Mouse (Mus musculus) limb, embryonic 15.5 days (tissue): ENCODE measurements around the gene E130308A19Rik. TPM values are rescaled to one million over a fixed set of nuclear protein-coding genes. Genes with fewer than 3 reads are reported as not detected.
A peak's percentile ranks its signal among the peaks of the same experiment; 100 is the strongest.

Experiments used
- ATAC-seq: fragments of 200-750 bp; cut with Nextera tagmentation; 2 replicates; pipeline ENCODE4 v1.8.0; 2017; ENCODE audit warnings: low read depth, moderate TSS enrichment; ENCODE audit not compliant: insufficient number of reproducible peaks, low FRiP score, low TSS enrichment
- H3K27ac ChIP-seq: fragments of 300-500 bp; sonication (generic); 2 replicates; pipeline ENCODE4 v1.5.1; 2015; ENCODE audit warnings: moderate library complexity, mild to moderate bottlenecking, inconsistent platforms
- H3K27me3 ChIP-seq: fragments of 300-500 bp; sonication (generic); 2 replicates; pipeline ENCODE4 v1.6.1; 2015; ENCODE audit warnings: inconsistent platforms
- H3K36me3 ChIP-seq: fragments of 300-500 bp; sonication (generic); 2 replicates; pipeline ENCODE4 v1.6.1; 2015; ENCODE audit warnings: inconsistent platforms
- H3K4me1 ChIP-seq: fragments of 300-500 bp; sonication (generic); 2 replicates; pipeline ENCODE4 v1.6.1; 2015; ENCODE audit warnings: inconsistent platforms
- H3K4me2 ChIP-seq: fragments of 300-500 bp; sonication (generic); 2 replicates; pipeline ENCODE4 v1.6.1; 2015; ENCODE audit warnings: mild to moderate bottlenecking, inconsistent platforms
- H3K4me3 ChIP-seq: fragments of 300-500 bp; sonication (generic); 2 replicates; pipeline ENCODE4 v1.5.1; 2015; ENCODE audit warnings: mild to moderate bottlenecking, inconsistent platforms
- H3K9ac ChIP-seq: fragments of 300-500 bp; sonication (generic); 2 replicates; pipeline ENCODE4 v1.6.1; 2015; ENCODE audit warnings: inconsistent platforms
- H3K9me3 ChIP-seq: fragments of 300-500 bp; sonication (generic); 2 replicates; pipeline ENCODE4 v1.6.1; 2016; ENCODE audit warnings: inconsistent platforms
- WGBS: fragments of 180-500 bp; shearing (Covaris S2); methylation state at CpG from one replicate; pipeline ENCODE4 v1.1.7; 2015; 5-methylcytosine and 5-hydroxymethylcytosine counted together
- polyA plus RNA-seq: library from polyadenylated mRNA; unstranded; fragments of >200 nt; fragmentation: Nextera tagmentation; extraction: Ambion mirVana; gene quantifications from 2 replicates; pipeline ENCODE4 v1.2.1, GENCODE M21; 2015

Gene E130308A19Rik
- polyA plus RNA-seq, 1 experiment from 2014 or later: 16.1 TPM

DNA sequence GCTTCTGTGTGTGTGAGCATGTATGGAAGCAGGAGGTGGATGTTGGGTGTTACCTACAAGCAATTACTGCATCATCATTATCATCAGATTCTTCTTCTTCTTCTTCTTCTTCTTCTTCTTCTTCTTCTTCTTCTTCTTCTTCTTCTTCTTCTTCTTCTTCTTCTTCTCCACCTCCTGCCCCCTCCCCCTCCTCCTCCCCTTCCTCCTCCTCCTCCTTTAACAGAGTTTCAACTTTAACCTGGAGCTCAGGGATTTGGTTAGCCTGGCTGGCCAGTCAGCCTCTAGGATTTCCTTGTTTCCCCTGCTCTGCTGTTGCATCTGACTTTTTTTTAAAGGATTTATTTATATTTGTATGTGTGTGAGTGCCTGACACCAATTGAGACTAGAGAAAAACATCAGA, 175.5 kb downstream of the E130308A19Rik start, which contains the start of gene Inip:
TSS of gene Inip (minus strand) at position 101 of the 400 bp plus-strand sequence.
- H3K4me3 ChIP-seq: no peak within 1 kb of the TSS
- H3K9me3 ChIP-seq: no peaks in the 10 kb centered on the region
- no peak within 1 kb of the TSS for H3K9ac ChIP-seq
- no peak for ATAC-seq
- peaks cover 3% of the 10 kb centered on the region for H3K4me1 ChIP-seq
- H3K27ac ChIP-seq: no peak within 1 kb of the TSS
- no peaks in the 10 kb centered on the region for H3K36me3 ChIP-seq
- no peaks in the 10 kb centered on the region for H3K27me3 ChIP-seq
- H3K4me2 ChIP-seq: no peak within 1 kb of the TSS

DNA sequence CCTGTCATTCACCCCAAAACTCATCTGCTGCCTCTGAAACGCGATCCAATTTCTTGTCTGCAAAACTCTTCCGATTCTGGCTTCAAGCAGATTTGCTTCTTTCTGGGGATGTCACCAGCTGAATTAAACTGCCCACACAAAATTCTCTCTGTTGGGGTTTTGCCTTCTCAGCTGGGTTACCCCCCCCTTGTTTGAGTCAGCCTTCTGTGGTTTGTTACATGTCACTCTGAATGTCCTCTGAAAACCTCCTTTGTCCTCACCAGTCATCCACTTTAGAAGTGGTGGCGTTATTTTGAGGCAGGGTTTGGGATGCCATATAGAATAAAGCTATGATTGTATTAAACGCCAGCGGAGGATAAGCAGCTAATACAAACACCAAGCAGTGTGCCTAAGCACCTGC, 176.1 kb downstream of the E130308A19Rik start:
- no peaks in the 10 kb centered on the region for H3K9me3 ChIP-seq
- 87% methylated on average over 6 of the region's 6 CpGs for WGBS
- no peaks in the 10 kb centered on the region for H3K36me3 ChIP-seq
- peaks cover 9% of the 10 kb centered on the region for H3K4me1 ChIP-seq
- H3K4me2 ChIP-seq: no peak overlapping the region
- no peak overlapping the region for H3K27ac ChIP-seq
- H3K27me3 ChIP-seq: no peaks in the 10 kb centered on the region
- no peak overlapping the region for H3K4me3 ChIP-seq
- ATAC-seq: no peak
- H3K9ac ChIP-seq: no peak overlapping the region

DNA sequence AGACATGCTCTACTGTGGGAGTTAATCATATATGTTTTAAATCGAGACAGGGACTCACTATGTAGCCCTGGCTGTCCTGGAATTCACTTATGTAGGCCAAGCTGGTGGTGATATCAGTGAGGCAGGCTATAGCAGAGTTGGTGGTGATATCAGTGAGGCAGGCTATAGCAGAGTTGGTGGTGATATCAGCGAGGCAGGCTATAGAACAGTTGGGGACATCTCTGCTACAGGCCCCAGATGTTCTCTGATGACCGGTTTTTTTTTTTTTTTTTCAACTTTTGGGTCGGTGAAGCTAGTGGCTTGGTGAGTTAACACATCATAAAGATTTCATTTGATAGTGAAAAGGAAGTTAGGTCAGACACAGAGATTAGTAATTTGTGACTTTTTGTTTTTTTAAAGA, 176.8 kb downstream of the E130308A19Rik start:
- Histone ChIP-seq H3K9me3 (no peaks in the 10 kb centered on the region), H3K9ac (no peak overlapping the region), H3K27me3 (no peaks in the 10 kb centered on the region), H3K4me3 (no peak overlapping the region), H3K36me3 (no peaks in the 10 kb centered on the region), H3K27ac (no peak overlapping the region), H3K4me1 (peaks cover 12% of the 10 kb centered on the region), H3K4me2 (no peak overlapping the region)
- WGBS: 53% methylated on average over 4 of the region's 4 CpGs
- ATAC-seq: no peak

DNA sequence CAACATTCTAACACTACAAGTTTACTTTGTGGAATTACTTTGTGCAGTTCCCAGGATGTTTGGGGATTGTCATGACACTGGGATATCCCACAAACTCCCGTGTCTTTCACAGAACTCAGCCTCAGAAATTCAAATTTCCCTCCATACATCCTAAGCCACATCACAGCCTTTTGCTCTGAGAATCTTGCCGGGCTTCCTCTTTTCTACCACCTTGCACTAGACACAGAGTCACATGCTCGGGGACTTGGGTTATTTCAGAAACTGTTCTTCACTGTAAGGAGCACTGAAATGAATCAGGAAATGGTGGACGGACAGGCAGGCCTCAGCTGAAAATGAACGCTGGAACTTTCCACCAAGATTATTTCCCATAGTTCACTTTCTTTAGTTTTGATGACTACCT, 177.3 kb downstream of the E130308A19Rik start:
- H3K27ac ChIP-seq: no peak overlapping the region
- H3K9ac ChIP-seq: no peak overlapping the region
- peaks cover 13% of the 10 kb centered on the region for H3K4me1 ChIP-seq
- no peaks in the 10 kb centered on the region for H3K36me3 ChIP-seq
- 76% methylated on average over 5 of the region's 5 CpGs for WGBS
- no peaks in the 10 kb centered on the region for H3K9me3 ChIP-seq
- ATAC-seq: no peak
- no peak overlapping the region for H3K4me3 ChIP-seq
- no peak overlapping the region for H3K4me2 ChIP-seq
- no peaks in the 10 kb centered on the region for H3K27me3 ChIP-seq

DNA sequence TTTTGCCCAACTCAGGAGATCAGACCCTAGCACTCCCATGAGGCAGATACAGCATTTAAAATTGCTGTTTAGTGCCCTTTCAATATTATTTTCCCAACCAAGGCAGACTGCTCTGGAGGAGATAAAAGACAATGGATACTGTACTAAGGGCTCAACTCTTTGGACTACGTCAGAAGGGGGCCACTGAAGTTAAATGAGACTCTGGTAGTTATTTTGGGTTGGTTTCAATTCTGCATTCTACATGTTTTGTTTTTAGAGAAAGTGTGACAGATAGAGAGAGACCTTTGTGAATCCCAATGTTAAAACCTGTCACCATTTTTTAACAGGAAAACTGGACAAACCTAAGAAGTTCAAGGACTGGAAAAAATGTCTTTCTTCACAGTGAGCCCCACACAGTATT, 178.7 kb downstream of the E130308A19Rik start:
- H3K36me3 ChIP-seq: no peaks in the 10 kb centered on the region
- H3K4me3 ChIP-seq: peak overlapping the region; percentile 90; the same call in 1 of the 2 replicates
- WGBS: 85% methylated on average over 1 of the region's 1 CpGs
- peak overlapping the region; percentile 93 for H3K4me2 ChIP-seq
- H3K4me1 ChIP-seq: peaks cover 13% of the 10 kb centered on the region
- no peaks in the 10 kb centered on the region for H3K9me3 ChIP-seq
- no peaks in the 10 kb centered on the region for H3K27me3 ChIP-seq
- H3K27ac ChIP-seq: no peak overlapping the region
- no peak overlapping the region for H3K9ac ChIP-seq
- ATAC-seq: no peak

DNA sequence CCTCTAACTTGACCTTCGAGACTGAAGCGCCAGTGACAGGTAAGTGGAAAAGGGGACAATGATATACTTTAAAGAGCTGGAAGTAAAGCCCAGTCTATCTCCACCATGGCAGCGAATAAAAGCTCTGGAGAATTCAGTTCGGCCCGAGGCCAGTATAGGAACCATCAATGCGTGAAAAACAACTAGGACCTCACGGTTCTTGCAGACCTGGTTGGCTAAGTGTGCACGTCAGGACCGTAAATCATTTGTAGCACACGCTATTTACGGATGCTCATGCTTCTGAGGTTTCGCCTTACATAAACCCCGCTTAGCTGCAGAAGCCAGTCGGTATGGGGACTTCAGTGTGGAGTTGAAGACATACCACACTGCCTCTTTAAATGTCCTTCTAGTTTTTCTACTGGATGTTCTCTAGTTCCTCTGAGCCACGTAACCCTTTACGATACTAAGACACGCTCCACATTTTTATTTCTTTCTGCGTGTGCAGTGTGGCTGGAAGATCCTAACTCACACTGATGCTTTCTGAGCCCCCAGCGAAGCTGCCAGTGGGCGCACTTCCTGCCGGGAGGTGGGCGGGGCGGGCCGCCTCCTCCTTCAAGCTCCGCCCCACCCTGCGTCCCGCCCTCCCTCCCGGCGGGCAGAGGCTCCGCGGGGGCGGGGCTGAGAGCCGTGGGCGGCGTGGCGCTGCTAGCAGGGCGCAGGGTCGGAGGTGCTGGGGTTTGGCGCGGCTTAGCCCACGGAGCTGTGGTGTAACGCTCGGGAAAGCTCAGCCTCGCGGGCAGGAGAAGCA, 179.4 kb downstream of the E130308A19Rik start, which contains the start of gene Snx30:
TSS of gene Snx30 (plus strand) at position 660 of the 787 bp plus-strand sequence.
- Histone ChIP-seq H3K27ac (peak within 1 kb of the TSS; percentile 82), H3K36me3 (no peaks in the 10 kb centered on the region), H3K9me3 (no peaks in the 10 kb centered on the region), H3K27me3 (no peaks in the 10 kb centered on the region), H3K4me2 (peak within 1 kb of the TSS; percentile 93), H3K4me3 (peak within 1 kb of the TSS; percentile 90), H3K4me1 (peaks cover 13% of the 10 kb centered on the region), H3K9ac (peak within 1 kb of the TSS; percentile 77)
- ATAC-seq: peak; percentile 89
- WGBS: 2% methylated on average over 43 of the region's 45 CpGs

DNA sequence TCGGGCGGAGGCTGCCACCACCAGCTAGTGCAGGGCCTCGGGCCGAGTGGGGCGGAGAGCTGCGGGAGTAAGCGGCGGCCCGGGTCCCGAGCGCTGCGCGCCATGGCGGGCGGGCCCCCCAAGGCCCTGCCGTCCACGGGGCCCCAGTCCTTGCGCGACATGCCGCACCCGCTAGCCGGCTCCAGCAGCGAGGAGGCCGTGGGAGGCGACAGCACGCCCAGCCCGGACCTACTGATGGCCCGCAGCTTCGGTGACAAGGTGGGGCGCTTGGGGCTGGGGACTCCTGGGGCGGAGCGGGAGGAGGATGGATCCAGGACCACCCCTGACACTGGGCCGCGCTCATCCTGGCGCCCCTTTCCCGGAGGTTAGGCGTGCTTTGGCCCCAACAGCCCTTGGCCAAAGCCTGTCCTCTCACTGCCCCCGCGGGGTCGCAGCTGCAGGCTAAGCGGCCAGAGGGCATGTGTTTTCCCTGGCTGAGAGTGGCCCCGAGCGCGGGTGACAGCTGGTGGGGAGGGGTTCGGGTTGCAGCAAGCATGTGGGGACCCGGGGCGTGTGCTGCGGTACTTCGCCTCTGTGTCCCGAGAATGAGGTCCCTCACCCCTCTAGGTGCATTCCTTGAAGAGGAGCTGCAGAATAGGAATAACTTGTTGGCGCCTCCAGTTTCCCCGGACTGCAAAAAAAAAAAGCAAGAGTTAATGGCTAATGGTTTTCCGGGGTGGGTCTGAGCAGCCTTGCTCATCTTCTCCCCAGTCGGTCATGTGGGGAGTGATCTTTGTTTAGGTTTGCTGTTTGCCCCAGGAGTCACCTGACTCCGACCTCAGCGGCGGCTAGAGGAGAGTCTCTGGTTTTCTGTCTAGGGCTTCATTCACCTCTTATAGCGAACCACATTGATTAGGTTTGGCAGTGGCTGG, 180.2 kb downstream of the E130308A19Rik start:
- Histone ChIP-seq H3K4me3 (peak overlapping the region; percentile 90), H3K27ac (peak overlapping the region; percentile 82), H3K9ac (peak overlapping the region; percentile 77), H3K4me2 (peak overlapping the region; percentile 93), H3K36me3 (no peaks in the 10 kb centered on the region), H3K9me3 (no peaks in the 10 kb centered on the region), H3K27me3 (no peaks in the 10 kb centered on the region), H3K4me1 (peaks cover 13% of the 10 kb centered on the region)
- ATAC-seq: peak; percentile 66
- WGBS: under 1% methylated on average over 48 of the region's 58 CpGs

DNA sequence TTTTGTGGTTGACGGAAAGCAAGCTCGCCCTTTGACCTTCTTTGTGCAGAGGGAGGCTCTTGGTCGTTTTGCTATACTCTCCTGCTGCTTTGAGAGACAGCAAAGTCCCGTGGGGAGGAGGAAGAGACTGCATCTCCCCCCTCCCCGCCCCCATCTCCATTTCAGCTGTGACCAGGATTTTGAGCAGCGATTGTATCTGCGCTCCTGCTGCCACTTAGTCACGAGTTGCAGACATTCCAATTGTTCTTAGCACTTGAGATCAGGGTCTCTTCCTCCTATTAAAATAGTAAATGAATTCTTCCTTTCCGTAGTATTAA, 180.8 kb downstream of the E130308A19Rik start:
- Histone ChIP-seq H3K27me3 (no peaks in the 10 kb centered on the region), H3K4me3 (peak overlapping the region; percentile 90), H3K9ac (0 out of 2 replicates have a peak overlapping the region, but pooled peaks have one; percentile 77), H3K36me3 (no peaks in the 10 kb centered on the region), H3K27ac (no peak overlapping the region), H3K4me1 (peaks cover 13% of the 10 kb centered on the region), H3K9me3 (no peaks in the 10 kb centered on the region), H3K4me2 (peak overlapping the region; percentile 93)
- no peak for ATAC-seq
- 10% methylated on average over 9 of the region's 9 CpGs for whole genome bisulfite sequencing

DNA sequence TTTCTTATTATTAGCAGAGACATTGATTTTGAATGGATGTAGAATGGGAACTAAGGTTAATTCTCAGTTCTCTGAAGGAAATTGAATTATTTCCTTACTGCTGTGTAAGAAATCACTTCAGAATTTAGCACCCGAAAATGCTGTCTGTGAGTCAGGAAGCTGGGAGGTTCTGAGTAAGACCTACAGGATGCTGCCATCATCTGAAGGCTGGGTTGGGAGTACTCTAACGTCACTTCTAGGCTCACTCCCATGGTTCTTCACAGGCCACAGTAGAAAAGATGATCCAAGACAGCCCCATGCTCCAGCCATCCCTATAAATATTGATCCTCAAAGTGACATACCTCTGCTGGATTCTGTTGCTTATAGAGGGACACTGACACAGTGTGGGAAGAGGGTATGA, 181.5 kb downstream of the E130308A19Rik start:
- no peaks in the 10 kb centered on the region for H3K36me3 ChIP-seq
- H3K4me3 ChIP-seq: no peak overlapping the region
- no peak overlapping the region for H3K9ac ChIP-seq
- no peak overlapping the region for H3K4me2 ChIP-seq
- H3K4me1 ChIP-seq: peaks cover 13% of the 10 kb centered on the region
- no peaks in the 10 kb centered on the region for H3K27me3 ChIP-seq
- no peak overlapping the region for H3K27ac ChIP-seq
- H3K9me3 ChIP-seq: no peaks in the 10 kb centered on the region
- 73% methylated on average over 2 of the region's 2 CpGs for WGBS
- no peak for ATAC-seq

DNA sequence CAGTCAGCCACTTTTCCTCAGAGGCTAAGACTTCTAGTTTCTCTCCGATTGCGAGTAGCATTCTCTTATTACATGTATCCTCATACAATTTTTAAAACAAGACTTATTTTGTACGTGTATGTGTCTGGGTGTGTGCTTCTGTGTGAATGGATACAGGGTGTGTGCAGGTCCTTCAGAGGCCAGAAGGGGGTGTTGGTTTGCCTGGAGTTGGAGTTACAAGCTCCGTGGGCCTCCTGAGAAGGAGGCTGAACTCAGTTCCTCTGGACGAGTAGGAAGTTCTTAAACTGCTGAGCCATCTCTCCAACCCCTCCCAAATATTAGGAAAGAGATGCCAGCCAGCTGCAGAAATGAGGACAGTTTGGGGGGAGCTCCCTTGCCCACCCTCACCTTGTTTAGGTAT, 182.4 kb downstream of the E130308A19Rik start:
- H3K4me2 ChIP-seq: no peak overlapping the region
- H3K27ac ChIP-seq: no peak overlapping the region
- WGBS: 77% methylated on average over 5 of the region's 5 CpGs
- no peaks in the 10 kb centered on the region for H3K9me3 ChIP-seq
- no peak for ATAC-seq
- H3K27me3 ChIP-seq: no peaks in the 10 kb centered on the region
- H3K4me1 ChIP-seq: peaks cover 13% of the 10 kb centered on the region
- no peak overlapping the region for H3K4me3 ChIP-seq
- H3K9ac ChIP-seq: no peak overlapping the region
- no peaks in the 10 kb centered on the region for H3K36me3 ChIP-seq
